Mouse (Mus musculus) CH12.LX (cell line): ENCODE results near the gene Cphx3. TPM values are rescaled to one million over a fixed set of nuclear protein-coding genes. Genes with fewer than 3 reads are reported as not detected.
"Not testable (repeated sequence)": the region's sequence is repeated elsewhere in the genome, so short reads cannot be mapped to it uniquely, and the experiment has no call there.

Experiments used
- DNase-seq: peaks from one replicate; pipeline ENCODE4 v3.0.0-alpha.2; 2013; ENCODE audit errors: extremely low read depth
- H3K27ac ChIP-seq: 2 replicates; pipeline ENCODE4 v1.5.1; 2012; ENCODE audit warnings: low read depth, mild to moderate bottlenecking, control low read depth, moderate library complexity; ENCODE audit not compliant: insufficient read depth
- H3K27me3 ChIP-seq: replicated peaks from 2 replicates; pipeline ENCODE3; 2012; ENCODE audit warnings: inconsistent platforms
- H3K36me3 ChIP-seq, 2 experiments: replicated peaks in 1 of 2; 2 replicates each; pipeline versions ENCODE3 to v1.6.1; 2012; ENCODE audit warnings: inconsistent platforms in 1 of 2, low read length in 1 of 2, mild to moderate bottlenecking in 1 of 2, mixed read lengths in 1 of 2, moderate library complexity in 1 of 2; ENCODE audit not compliant: control insufficient read depth in 1 of 2, insufficient read depth in 1 of 2
- H3K4me1 ChIP-seq, 2 experiments: 2 replicates each; pipeline ENCODE4 v1.6.1; 2012; ENCODE audit warnings: inconsistent platforms in 1 of 2, moderate library complexity in 1 of 2; ENCODE audit not compliant: insufficient read depth in 2 of 2, control insufficient read depth in 1 of 2
- H3K4me2 ChIP-seq: 2 replicates; pipeline ENCODE4 v1.6.1; 2012; ENCODE audit warnings: low read depth, mild to moderate bottlenecking, control low read depth; ENCODE audit not compliant: poor library complexity, insufficient read depth, severe bottlenecking
- H3K4me3 ChIP-seq, 3 experiments: fragments of 150-350 bp in 1 of 3; sonication (generic) in 1 of 3; replicated peaks in 1 of 3; 2 replicates each; pipeline versions ENCODE3 to v1.5.1; 2011 to 2012; ENCODE audit warnings: low read depth in 2 of 3, low read length in 2 of 3, mild to moderate bottlenecking in 2 of 3, moderate library complexity in 2 of 3, control low read depth in 1 of 3, improper control_type of control experiment in 1 of 3, inconsistent platforms in 1 of 3, mixed read lengths in 1 of 3; ENCODE audit not compliant: poor library complexity in 1 of 3
- H3K79me2 ChIP-seq: replicated peaks from 2 replicates; pipeline ENCODE4 v1.6.1; 2012; ENCODE audit warnings: mild to moderate bottlenecking, moderate library complexity; ENCODE audit not compliant: control insufficient read depth, poor library complexity, insufficient read depth, severe bottlenecking; ENCODE audit errors: extremely low read depth
- H3K9ac ChIP-seq: 2 replicates; pipeline ENCODE4 v1.6.1; 2012; ENCODE audit warnings: low read depth, mild to moderate bottlenecking, control low read depth, moderate library complexity; ENCODE audit not compliant: insufficient read depth
- H3K9me3 ChIP-seq: replicated peaks from 2 replicates; pipeline ENCODE3; 2012; ENCODE audit warnings: low read length, inconsistent platforms, mixed read lengths
- dilution Hi-C: fragments of 300-500 bp; cut with MboI; formaldehyde crosslinking; loops from 2 replicates; pipeline ENCODE4 v1.14.3; 2020; ENCODE audit warnings: low sequenced_read_pairs; ENCODE audit not compliant: extremely low pct_unique_long_range_greater_than_20kb, extremely low pct_ligation_motif_present
- in situ Hi-C: fragments of 300-500 bp; cut with MboI; formaldehyde crosslinking; loops from 3 replicates; pipeline ENCODE4 v1.14.3; 2019; ENCODE audit warnings: low sequenced_read_pairs, low pct_ligation_motif_present, low pct_unique_long_range_greater_than_20kb, mixed read lengths
- polyA plus RNA-seq: library from polyadenylated mRNA; unstranded; fragments of >175 nt; gene quantifications from 2 replicates; pipeline ENCODE4 v1.2.1, GENCODE M21; 2012; ENCODE audit warnings: low read depth; ENCODE audit not compliant: insufficient read length
- total RNA-seq, 2 experiments: library from RNA; depleted of rRNA; stranded (reverse); fragments of 300-350 nt in 1 of 2; fragments of >200 nt in 1 of 2; gene quantifications; 2 replicates each; pipeline ENCODE4 v1.2.3; 2012 to 2014

Gene Cphx3
- total and polyA plus RNA-seq, 3 experiments, result not detected

- H3K4me3 ChIP-seq, H3K9me3 ChIP-seq, H3K4me2 ChIP-seq, dilution Hi-C loops, H3K27me3 ChIP-seq, in situ Hi-C loops, H3K4me1 ChIP-seq, H3K9ac ChIP-seq, DNase-seq, H3K27ac ChIP-seq, H3K36me3 ChIP-seq, H3K79me2 ChIP-seq: not testable (repeated sequence)
Measured at GRCm38 (mm10) chr14:26048767-26049166, 33.3 kb upstream of the Cphx3 start.

DNA sequence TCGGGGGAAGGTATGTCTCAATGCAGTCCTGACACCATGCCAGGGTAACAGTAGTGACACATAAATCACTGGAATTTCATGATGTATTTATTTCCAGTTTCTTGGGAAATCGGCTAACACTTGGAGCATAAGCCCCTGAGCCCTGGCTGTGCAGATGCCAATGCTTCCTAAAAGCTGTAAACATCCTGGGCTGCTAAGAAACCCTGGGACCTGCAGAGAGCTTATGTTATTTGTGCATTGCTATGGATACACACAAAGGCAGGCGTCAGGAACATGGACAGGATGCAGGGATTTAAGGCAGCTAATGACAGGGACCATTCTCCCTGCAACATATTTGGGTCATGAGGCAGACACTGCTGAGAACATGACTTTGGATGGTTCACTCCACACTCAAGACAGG is 23.9 kb upstream of the Cphx3 start:
- H3K4me3 ChIP-seq, H3K4me2 ChIP-seq, H3K36me3 ChIP-seq, H3K9me3 ChIP-seq, in situ Hi-C loops, dilution Hi-C loops, H3K4me1 ChIP-seq, H3K27ac ChIP-seq, H3K9ac ChIP-seq, H3K27me3 ChIP-seq, H3K79me2 ChIP-seq, DNase-seq: not testable (repeated sequence)

DNA sequence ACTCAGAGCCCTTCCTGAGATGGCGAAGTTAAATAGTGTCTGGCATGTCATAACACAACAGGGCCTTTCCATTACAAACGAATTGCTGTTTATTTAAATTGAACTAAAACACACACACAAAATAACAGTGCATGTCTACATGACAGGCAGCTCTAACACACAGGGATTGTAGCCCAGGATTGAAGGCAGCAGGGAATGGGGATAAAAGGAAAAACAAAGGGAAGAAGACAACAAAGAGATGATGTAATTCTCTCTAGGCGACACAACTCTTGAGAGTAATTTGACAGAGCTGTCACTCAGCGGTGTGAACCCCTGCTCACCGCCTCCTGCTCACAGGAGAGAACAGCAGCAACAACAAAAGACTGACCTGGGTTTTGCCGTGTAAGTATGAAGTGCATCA is 22.7 kb upstream of the Cphx3 start:
- H3K9ac ChIP-seq, H3K27ac ChIP-seq, dilution Hi-C loops, H3K4me3 ChIP-seq, H3K79me2 ChIP-seq, H3K9me3 ChIP-seq, in situ Hi-C loops, H3K4me2 ChIP-seq, H3K4me1 ChIP-seq, H3K36me3 ChIP-seq, DNase-seq, H3K27me3 ChIP-seq: not testable (repeated sequence)

- H3K4me1 ChIP-seq, H3K4me3 ChIP-seq, H3K36me3 ChIP-seq, H3K27ac ChIP-seq, H3K9me3 ChIP-seq, H3K79me2 ChIP-seq, H3K27me3 ChIP-seq, H3K4me2 ChIP-seq, DNase-seq, H3K9ac ChIP-seq, in situ Hi-C loops, dilution Hi-C loops: not testable (repeated sequence)
Measured at GRCm38 (mm10) chr14:26066574-26067324, 15.3 kb upstream of the Cphx3 start.

DNA sequence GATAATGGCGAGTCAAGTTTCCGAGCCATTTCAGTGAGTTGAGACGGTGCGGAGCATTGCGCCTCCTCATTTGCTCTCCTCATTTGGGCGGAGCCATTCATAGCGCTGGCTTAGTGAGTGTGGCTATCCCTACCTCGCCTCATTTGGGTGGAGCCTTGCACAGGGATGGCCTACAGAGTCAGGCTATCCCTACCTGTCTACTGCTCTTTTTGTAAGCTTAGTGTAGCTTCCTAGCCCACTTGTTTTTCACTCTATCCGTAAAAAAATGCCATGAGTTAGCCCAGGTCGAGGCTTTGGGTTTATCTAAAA is 14.8 kb upstream of the Cphx3 start, which contains the start of gene Tmem254c:
Tmem254c (minus strand) TSS at position 31 of the 309 bp plus-strand sequence.
- H3K79me2 ChIP-seq, H3K4me2 ChIP-seq, H3K27ac ChIP-seq, DNase-seq, dilution Hi-C loops, H3K36me3 ChIP-seq, in situ Hi-C loops, H3K9me3 ChIP-seq, H3K4me1 ChIP-seq, H3K9ac ChIP-seq, H3K27me3 ChIP-seq, H3K4me3 ChIP-seq: not testable (repeated sequence)

DNA sequence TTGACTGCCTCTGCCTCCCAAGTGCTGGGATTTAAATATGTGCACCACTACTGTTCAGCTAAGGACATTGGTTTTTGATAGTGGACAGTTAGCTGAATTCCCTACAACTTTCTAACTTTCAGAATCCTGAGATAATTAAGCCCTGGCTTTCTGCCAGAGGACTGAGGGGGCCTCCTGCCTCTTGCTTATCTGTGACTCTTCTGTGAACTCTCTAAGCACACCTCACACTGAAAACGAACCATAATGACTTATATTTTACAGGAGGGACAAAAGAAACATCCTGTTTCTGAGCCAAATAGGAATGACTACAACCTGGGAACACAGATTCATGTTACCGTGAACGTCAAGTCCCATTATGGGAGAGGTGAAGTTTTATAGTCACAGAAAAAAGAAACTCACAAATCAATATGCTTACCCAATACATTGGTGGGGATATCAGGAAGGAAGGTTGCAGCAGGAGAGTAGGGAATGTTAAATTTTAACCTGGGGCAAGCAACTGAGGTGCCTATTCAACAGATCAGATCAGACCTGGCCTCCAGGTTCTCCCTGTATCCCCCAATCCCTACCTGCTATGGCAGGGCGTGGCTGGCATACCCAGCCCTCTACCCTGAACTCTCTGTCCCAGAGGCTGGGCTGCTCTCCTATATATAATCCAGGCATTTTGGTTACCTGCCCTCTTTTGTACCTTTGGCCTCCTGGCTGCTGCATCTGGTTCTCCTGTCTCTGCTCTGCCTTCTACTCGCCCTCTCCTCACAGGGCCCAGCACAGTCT is 5.3 kb upstream of the Cphx3 start:
- dilution Hi-C loops, H3K4me1 ChIP-seq, H3K4me3 ChIP-seq, H3K27me3 ChIP-seq, DNase-seq, H3K9me3 ChIP-seq, H3K36me3 ChIP-seq, H3K4me2 ChIP-seq, H3K79me2 ChIP-seq, in situ Hi-C loops, H3K9ac ChIP-seq, H3K27ac ChIP-seq: not testable (repeated sequence)
